Mouse (Mus musculus) embryonic fibroblast, embryonic 13.5 days (primary cell): ENCODE data around the gene Dcakd.

ENCODE experiments used
- CTCF ChIP-seq: IDR thresholded peaks from 2 replicates; pipeline ENCODE4 v1.5.1; 2011; ENCODE audit warnings: mild to moderate bottlenecking, control low read depth, low read length, moderate library complexity, borderline replicate concordance; ENCODE audit not compliant: insufficient read depth
- POLR2A ChIP-seq: IDR thresholded peaks from 2 replicates; pipeline ENCODE4 v1.6.1; 2011; ENCODE audit warnings: low read depth, mild to moderate bottlenecking, control low read depth, low read length, moderate library complexity

- TF ChIP-seq CTCF (no peak), POLR2A (no peak)
Measured at GRCm38 (mm10) chr11:103046286-103046685, 18.2 kb upstream of the Dcakd start.
